Mouse (Mus musculus) megakaryocyte, embryonic 14.5 days (primary cell): Measurements from ENCODE around the gene Rtp2. TPM values are rescaled to one million over a fixed set of nuclear protein-coding genes. Genes with fewer than 3 reads are reported as not detected.

Experiments
- H3K27me3 ChIP-seq: replicated peaks from 2 replicates; pipeline ENCODE3; 2012; ENCODE audit warnings: inconsistent platforms
- H3K36me3 ChIP-seq: replicated peaks from 2 replicates; pipeline ENCODE3; 2012; ENCODE audit warnings: low read length, inconsistent platforms, mixed read lengths
- H3K4me1 ChIP-seq: 2 replicates; pipeline ENCODE4 v1.6.1; 2012; ENCODE audit warnings: inconsistent platforms
- H3K4me3 ChIP-seq: replicated peaks from 2 replicates; pipeline ENCODE3; 2012; ENCODE audit warnings: moderate library complexity, mild to moderate bottlenecking, inconsistent platforms
- H3K9me3 ChIP-seq: 2 replicates; pipeline ENCODE4 v1.6.1; 2012; ENCODE audit warnings: inconsistent platforms
- FLI1 ChIP-seq: IDR thresholded peaks from 2 replicates; pipeline ENCODE4 v1.6.1; 2012; ENCODE audit warnings: low read length, inconsistent platforms, mixed read lengths
- GATA1 ChIP-seq: IDR thresholded peaks from 3 replicates; pipeline ENCODE4 v1.6.1; 2012; ENCODE audit warnings: mixed read lengths, low read length, inconsistent platforms, borderline replicate concordance
- polyA plus RNA-seq: library from polyadenylated mRNA; stranded (reverse); fragments of >175 nt; gene quantifications from 2 replicates; pipeline ENCODE4 v1.2.3, GENCODE M21; 2012; ENCODE audit warnings: low replicate concordance; ENCODE audit not compliant: insufficient read depth

Gene Rtp2
- not detected in 2 replicates for polyA plus RNA-seq

DNA sequence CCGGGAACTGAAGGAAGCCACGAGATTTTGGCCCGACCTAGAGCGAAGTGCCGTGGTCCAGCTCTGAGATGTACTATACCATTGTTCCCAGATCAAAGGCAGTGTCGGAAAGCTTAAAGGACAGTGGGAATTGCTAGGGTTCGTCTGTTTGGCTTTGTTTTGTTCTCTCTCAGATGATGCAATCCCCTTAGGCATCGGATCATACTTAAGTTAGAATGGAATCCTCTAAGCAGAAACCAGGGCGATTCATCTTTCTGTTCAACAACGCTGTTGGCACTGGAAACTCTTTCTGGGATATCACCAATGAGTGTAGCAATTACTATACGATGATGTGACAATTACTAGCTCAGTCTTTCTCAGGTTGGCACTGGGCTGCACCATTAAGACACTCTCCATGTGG, at the start of gene Rtp2:
Gene Rtp2, minus strand, starts transcription at position 101 of the 400 bp plus-strand sequence.
- Histone ChIP-seq H3K36me3 (no peaks in the 10 kb centered on the region), H3K4me1 (no peaks in the 10 kb centered on the region), H3K27me3 (no peaks in the 10 kb centered on the region), H3K9me3 (peaks cover 11% of the 10 kb centered on the region; the same call in 1 of the 2 replicates), H3K4me3 (no peak within 1 kb of the TSS)
- TF ChIP-seq FLI1 (no peak), GATA1 (no peak)

DNA sequence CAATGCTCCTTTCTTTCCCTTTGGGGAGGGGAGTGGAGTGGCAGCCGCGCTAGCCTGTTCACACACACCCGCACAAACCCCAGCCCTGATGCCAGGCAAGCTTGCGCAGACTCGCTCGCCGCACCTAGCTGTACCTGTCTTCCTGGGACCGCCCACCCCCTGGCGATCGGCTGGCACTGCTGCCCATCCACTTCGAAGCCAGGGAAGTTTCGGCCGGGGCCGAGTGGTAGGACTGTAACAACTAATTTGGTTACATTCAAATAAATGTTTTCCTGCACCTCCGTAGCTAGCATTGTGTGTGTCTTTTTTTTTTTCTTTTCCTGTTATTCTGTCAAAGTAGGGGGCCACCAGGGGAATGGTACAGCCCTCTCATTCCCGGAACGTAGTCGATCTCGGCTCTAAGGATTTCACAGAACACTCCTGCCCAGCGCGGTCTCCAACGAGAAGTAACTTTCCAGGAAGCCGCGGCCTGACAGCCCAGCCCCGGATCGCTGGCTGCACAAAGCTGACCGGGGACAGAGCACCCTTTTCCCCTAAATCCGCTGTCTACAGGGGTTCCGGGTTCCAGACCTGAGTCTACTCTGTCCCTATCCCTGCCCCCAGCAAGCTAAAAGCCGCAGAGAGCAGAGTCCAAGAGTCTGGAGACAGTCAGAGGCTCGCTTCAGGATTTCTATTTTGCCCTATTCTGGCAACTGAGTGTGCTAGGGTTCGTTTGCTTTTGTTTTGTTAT, 49.0 kb upstream of the Rtp2 start:
- H3K36me3 ChIP-seq = no peaks in the 10 kb centered on the region
- peak overlapping the region; percentile 92 for H3K4me3 ChIP-seq
- H3K9me3 ChIP-seq = no peaks in the 10 kb centered on the region
- peaks cover 38% of the 10 kb centered on the region for H3K27me3 ChIP-seq
- H3K4me1 ChIP-seq = peaks cover 58% of the 10 kb centered on the region
- no peak for TF ChIP-seq GATA1
- no peak for TF ChIP-seq FLI1

DNA sequence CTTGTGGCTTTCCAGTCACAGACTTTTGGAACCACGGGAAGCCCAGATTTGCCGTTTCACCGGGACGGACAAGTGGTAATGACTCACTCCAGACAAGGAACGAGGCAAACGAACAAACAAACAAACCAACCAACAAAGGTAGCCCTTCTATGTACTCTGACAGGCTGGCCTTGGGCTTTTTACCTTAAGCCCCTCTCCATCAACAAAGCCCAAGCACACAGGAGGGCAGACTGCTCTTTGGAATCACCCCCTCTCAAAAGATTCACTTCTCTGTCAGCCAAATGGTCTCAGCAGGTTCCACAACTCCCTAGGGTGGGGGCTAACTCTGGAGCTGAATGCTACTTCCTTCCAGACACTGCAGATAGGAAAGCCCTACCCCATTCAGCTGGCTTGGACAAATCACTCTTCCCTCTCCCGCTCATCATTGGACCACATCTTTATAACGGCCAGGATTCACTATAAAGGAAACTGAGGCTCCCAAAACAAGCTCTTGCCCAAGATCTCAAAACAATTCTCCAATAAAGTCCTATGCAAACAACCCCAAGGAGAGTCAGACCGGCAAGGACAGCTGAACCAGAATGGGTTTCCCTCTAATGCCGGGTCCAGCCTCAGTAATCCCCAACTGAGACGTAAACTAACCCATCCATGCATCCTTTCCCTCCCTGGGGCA, 48.1 kb upstream of the Rtp2 start:
- Histone ChIP-seq H3K4me1 (peaks cover 52% of the 10 kb centered on the region), H3K4me3 (peak overlapping the region; percentile 92), H3K27me3 (peaks cover 38% of the 10 kb centered on the region), H3K9me3 (no peaks in the 10 kb centered on the region), H3K36me3 (no peaks in the 10 kb centered on the region)
- no peak for TF ChIP-seq FLI1
- TF ChIP-seq GATA1 = no peak

DNA sequence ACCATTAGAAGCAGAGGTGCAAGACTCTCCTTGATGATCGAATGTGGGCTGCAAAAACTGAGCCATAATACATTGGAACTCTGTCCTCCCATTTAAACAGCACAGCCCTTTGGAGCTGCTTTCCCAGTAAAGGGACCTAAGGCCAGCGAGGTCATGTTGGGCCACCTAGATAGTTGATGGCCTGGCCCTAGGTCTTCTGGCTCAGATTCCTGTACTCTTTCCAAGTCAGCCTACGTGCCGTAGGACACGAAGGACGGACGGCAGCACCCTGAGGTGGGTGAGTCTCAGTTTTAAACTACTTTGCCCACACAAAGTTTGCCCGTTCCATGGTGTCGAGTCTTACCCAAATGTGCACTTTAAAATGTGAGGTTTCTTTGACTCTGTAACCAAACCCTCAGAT, 47.3 kb upstream of the Rtp2 start:
- Histone ChIP-seq H3K4me3 (no peak overlapping the region), H3K9me3 (no peaks in the 10 kb centered on the region), H3K27me3 (peaks cover 43% of the 10 kb centered on the region), H3K4me1 (peaks cover 45% of the 10 kb centered on the region), H3K36me3 (peaks cover 3% of the 10 kb centered on the region)
- TF ChIP-seq GATA1 (no peak), FLI1 (no peak)

DNA sequence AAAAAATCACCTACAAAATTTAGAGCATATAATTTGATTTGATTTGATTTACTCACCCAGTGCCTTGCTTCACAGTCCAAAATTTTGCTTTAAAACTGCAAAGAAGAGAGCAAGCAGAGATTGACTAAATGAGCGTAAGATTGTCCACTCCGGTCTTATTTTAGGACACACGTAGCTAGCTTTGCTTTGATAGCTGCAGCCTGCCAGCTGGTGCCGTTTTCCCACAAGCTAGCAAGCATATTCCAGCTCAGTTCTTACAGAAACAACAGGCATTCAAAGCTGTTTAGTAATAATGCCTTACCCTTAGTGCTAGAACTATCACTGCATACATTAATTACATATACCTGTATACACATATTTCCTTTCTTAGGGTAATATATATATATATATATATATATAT, 46.3 kb upstream of the Rtp2 start:
- no peak overlapping the region for H3K4me3 ChIP-seq
- peaks cover 35% of the 10 kb centered on the region for H3K4me1 ChIP-seq
- H3K27me3 ChIP-seq = peaks cover 43% of the 10 kb centered on the region
- no peaks in the 10 kb centered on the region for H3K9me3 ChIP-seq
- H3K36me3 ChIP-seq = peaks cover 9% of the 10 kb centered on the region
- TF ChIP-seq FLI1 (no peak), GATA1 (no peak)

DNA sequence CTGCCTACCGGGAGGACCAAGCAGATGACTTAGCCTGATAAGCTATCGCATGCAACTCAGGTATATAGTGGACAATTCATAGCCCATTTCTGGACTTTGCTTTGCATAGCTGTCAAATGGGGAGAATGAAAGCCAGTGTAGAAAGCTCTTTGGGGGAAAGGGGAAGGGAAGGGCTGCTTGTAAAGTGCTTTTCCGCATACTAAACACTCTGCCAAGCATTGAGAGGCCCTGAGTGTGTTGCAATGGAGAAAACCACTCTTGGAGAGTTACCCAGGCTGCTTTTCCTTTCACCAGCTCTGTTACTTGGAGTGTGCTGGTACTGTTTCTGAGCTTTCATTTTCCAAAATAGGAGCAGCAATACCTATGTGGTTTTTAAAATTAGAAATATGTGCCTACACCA, 45.5 kb upstream of the Rtp2 start:
- Histone ChIP-seq H3K4me1 (peaks cover 29% of the 10 kb centered on the region), H3K9me3 (peaks cover under 1% of the 10 kb centered on the region; the same call in 1 of the 2 replicates), H3K27me3 (peaks cover 43% of the 10 kb centered on the region)

DNA sequence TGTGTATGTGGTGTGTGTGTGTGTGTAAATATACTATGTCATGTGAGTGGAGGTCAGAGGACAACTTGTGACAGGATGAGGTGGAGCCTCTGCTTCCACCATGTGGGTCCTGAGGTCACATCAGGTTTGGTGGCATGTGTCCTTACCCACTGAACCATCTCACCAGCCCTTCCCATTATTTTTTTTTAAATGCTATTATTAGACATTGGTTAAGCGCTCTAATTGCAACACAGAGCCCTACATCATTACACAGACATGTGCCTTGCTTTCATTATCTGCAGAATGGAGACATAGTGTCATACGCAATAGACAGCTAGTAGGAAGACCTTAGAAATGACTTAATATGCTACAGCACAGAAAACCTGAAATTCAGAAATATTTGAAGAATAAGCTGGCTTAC, 44.0 kb upstream of the Rtp2 start:
- H3K36me3 ChIP-seq = peaks cover 23% of the 10 kb centered on the region
- H3K4me3 ChIP-seq = no peak overlapping the region

More for the DNA sequence above, 45.5 kb upstream of the Rtp2 start:
- Histone ChIP-seq H3K4me3 (no peak overlapping the region), H3K36me3 (peaks cover 11% of the 10 kb centered on the region)
- no peak for TF ChIP-seq GATA1
- TF ChIP-seq FLI1 = no peak

DNA sequence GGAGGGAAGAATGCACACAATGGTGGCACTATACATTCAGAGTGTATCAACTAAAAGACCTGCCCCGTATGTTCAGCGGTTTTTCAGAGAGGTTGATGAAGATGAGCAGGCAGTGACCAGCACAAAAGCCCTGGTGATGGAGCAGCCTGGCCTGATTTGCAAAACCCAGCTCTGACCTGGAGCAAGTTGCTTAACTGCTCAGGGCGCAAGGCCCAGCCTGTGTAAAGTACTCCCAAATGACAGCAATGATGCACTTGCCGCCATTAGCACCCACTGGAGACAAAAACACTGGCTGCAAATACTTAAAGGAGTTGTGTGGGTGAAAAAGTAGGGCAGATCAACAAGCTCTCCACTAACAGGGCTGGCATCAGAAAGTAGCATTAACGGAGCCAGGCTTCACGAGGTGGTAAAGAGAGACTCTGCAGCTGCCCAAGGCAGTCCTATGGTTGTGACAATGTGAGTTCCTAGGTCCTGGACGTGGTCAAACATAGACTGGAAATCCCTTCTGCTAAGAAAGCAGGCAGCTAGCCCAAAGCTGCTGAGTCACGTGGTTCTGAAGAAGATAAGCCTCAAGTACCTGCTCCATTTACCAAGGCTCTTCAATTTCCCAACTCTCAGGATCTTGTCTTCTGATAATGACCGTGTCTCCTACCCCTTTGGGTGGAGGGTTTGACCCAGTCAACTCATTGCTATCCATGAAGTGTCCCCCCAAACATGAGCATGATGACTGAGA, 41.6 kb upstream of the Rtp2 start:
- H3K9me3 ChIP-seq = peaks cover 14% of the 10 kb centered on the region
- peaks cover 17% of the 10 kb centered on the region for H3K27me3 ChIP-seq
- peaks cover 2% of the 10 kb centered on the region; the same call in 1 of the 2 replicates for H3K4me1 ChIP-seq
- no peak overlapping the region for H3K4me3 ChIP-seq
- TF ChIP-seq FLI1 (no peak), GATA1 (no peak)
- peaks cover 40% of the 10 kb centered on the region for H3K36me3 ChIP-seq

More for the DNA sequence above, 44.0 kb upstream of the Rtp2 start:
- TF ChIP-seq GATA1 (no peak), FLI1 (no peak)
- peaks cover 39% of the 10 kb centered on the region for H3K27me3 ChIP-seq
- H3K4me1 ChIP-seq = peaks cover 14% of the 10 kb centered on the region
- H3K9me3 ChIP-seq = peaks cover 9% of the 10 kb centered on the region

DNA sequence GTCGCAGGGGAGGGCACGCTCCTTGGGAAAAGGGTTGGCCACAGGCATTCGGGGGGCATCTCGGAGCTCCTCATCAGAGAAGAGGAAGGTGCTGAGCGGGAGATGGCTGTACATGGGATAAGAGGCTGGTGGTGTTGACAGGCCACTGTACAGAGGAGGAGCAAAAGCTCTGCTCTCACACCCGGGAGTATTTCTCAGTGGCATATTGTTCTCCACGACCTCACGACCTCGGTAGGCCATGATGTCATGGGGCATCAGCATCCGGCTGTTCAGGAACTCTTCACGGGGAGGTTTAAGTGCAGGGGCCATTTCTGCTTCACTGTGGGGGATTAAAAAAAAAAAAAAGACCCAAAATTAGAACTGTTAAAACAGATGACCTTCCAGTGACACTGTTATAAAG, 40.7 kb upstream of the Rtp2 start:
- H3K4me3 ChIP-seq = no peak overlapping the region
- TF ChIP-seq GATA1 (no peak), FLI1 (no peak)
- H3K27me3 ChIP-seq = peaks cover 15% of the 10 kb centered on the region
- peaks cover 48% of the 10 kb centered on the region for H3K36me3 ChIP-seq
- H3K9me3 ChIP-seq = peaks cover 19% of the 10 kb centered on the region
- peaks cover 2% of the 10 kb centered on the region; the same call in 1 of the 2 replicates for H3K4me1 ChIP-seq
